Mouse (Mus musculus): ENCODE measurements around the gene Aspdh. TPM values are rescaled to one million over a fixed set of nuclear protein-coding genes. Genes with fewer than 3 reads are reported as not detected.

Gene Aspdh
- polyA plus RNA-seq (2012; rRNA removed), result 0.24 and 0.50 TPM in 2 replicates

DNA sequence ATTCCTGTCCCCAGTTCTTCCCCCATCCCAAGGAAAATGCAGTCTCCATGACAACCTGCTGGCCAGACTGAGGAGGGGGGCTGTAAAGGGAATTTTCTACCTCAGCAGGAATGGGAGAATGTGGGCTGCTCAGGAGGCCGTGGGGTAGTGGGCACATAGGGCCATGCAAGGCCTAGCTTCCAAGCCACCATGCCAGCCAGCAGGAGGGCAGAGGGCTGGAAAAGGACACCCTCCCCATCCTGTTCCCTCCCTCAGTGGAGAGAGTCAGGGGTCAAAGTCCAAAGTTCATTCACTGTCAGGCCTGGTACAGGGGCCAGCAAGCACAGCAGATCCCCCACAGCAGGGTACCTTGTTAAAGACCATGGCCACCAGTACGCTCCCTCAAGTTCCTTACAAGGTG, at the start of gene Aspdh:
Gene Aspdh (plus strand): TSS at position 281 of the 400 bp plus-strand sequence.
- no peak for DNase-seq
- TF ChIP-seq POLR2A (IDR thresholded peaks at IDR 0.05; ENCODE audit: borderline replicate concordance, extremely low read depth, low read depth, low read length) (no peak), CTCF (IDR thresholded peaks at IDR 0.05; ENCODE audit: insufficient read depth, low read length) (no peak)
- Histone ChIP-seq H3K4me3 (replicated peaks; ENCODE audit: extremely low read depth, low read depth, low read length) (no peak within 1 kb of the TSS), H3K4me1 (ENCODE audit: control insufficient read depth, insufficient read depth, low read length) (peaks cover 8% of the 10 kb centered on the region)
- WGBS, result 76% methylated on average over 2 of the region's 2 CpGs

- 20% methylated on average over 8 of the region's 8 CpGs for WGBS
- TF ChIP-seq CTCF (IDR thresholded peaks at IDR 0.05; ENCODE audit: insufficient read depth, low read length), result no peak
- TF ChIP-seq POLR2A (IDR thresholded peaks at IDR 0.05; ENCODE audit: borderline replicate concordance, extremely low read depth, low read depth, low read length), result no peak
- DNase-seq, result no peak
- H3K4me3 ChIP-seq (replicated peaks; ENCODE audit: extremely low read depth, low read depth, low read length), result no peak overlapping the region
- no peaks in the 10 kb centered on the region for H3K4me1 ChIP-seq (ENCODE audit: control insufficient read depth, insufficient read depth, low read length)
Observed at GRCm38 (mm10) chr7:44427666-44428065, 37.5 kb upstream of the Aspdh start.

GRCm38 (mm10) chr7:44428171-44428950, 36.8 kb upstream of the Aspdh start:
- TF ChIP-seq CTCF (IDR thresholded peaks at IDR 0.05; ENCODE audit: insufficient read depth, low read length) (no peak), POLR2A (IDR thresholded peaks at IDR 0.05; ENCODE audit: borderline replicate concordance, extremely low read depth, low read depth, low read length) (no peak)
- no peak for DNase-seq
- H3K4me3 ChIP-seq (replicated peaks; ENCODE audit: extremely low read depth, low read depth, low read length), result no peak overlapping the region
- 6% methylated on average over 20 of the region's 38 CpGs for WGBS
- H3K4me1 ChIP-seq (ENCODE audit: control insufficient read depth, insufficient read depth, low read length), result no peaks in the 10 kb centered on the region

- Histone ChIP-seq H3K4me3 (replicated peaks; ENCODE audit: extremely low read depth, low read depth, low read length) (no peak within 1 kb of the TSS), H3K4me1 (ENCODE audit: control insufficient read depth, insufficient read depth, low read length) (no peaks in the 10 kb centered on the region)
- no peak for TF ChIP-seq POLR2A (IDR thresholded peaks at IDR 0.05; ENCODE audit: borderline replicate concordance, extremely low read depth, low read depth, low read length)
- TF ChIP-seq CTCF (IDR thresholded peaks at IDR 0.05; ENCODE audit: insufficient read depth, low read length), result no peak
- DNase-seq, result no peak
- WGBS, result 3% methylated on average over 61 of the region's 69 CpGs
Observed at GRCm38 (mm10) chr7:44428968-44429521, 36.1 kb upstream of the Aspdh start, which contains the start of gene Lrrc4b. Gene Lrrc4b (plus strand): TSS chr7:44429018.

DNA sequence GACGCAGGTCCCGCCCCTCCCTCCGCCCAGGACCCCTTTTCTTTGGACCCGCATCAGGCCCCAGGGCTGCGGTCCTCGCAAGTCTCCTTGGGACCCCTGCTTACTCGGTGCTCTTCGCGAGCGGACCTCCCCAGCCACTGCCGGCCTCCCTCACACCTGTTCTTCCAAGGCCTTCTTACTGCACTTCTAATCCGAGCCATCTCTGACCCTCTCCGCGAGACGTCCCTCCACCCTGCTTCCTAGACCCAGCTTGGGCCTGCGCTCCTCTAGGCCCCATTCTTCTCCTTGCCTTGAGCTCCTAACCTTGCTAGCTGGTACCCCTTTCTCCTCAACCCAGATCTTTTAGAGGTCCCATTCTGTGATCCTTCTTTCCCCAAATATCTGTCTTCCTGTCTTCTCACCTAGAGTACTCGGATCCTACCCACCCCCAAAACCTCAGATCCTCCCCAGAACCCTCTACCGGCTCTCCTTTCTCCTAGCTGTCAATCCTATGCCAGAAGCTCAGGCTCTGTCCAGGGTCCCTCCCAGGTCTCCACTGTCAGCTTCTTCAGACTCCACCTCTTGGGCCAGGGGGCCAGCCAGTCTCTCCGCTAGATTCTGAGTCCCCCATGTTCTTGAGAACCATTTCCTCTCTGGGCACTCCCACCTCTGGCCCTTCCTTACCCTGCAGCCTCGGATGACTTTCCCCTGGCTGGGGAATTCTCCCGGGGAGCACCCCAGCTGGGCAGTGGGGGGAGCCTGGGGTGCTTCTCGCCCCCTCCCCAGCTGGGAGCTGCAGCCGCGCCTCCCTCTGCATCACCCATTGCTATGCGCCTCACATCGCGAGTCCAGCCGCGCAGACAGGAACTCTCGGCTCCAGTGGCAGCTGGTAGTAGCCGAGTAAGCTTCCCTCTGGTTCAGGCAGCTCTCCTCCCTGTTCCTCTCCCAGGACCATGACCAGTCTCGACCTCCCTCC, 35.4 kb upstream of the Aspdh start:
- no peak for DNase-seq
- Histone ChIP-seq H3K4me3 (replicated peaks; ENCODE audit: extremely low read depth, low read depth, low read length) (no peak overlapping the region), H3K4me1 (ENCODE audit: control insufficient read depth, insufficient read depth, low read length) (no peaks in the 10 kb centered on the region)
- 8% methylated on average over 32 of the region's 32 CpGs for WGBS
- no peak for TF ChIP-seq CTCF (IDR thresholded peaks at IDR 0.05; ENCODE audit: insufficient read depth, low read length)
- no peak for TF ChIP-seq POLR2A (IDR thresholded peaks at IDR 0.05; ENCODE audit: borderline replicate concordance, extremely low read depth, low read depth, low read length)

- TF ChIP-seq CTCF (IDR thresholded peaks at IDR 0.05; ENCODE audit: insufficient read depth, low read length) (no peak), POLR2A (IDR thresholded peaks at IDR 0.05; ENCODE audit: borderline replicate concordance, extremely low read depth, low read depth, low read length) (no peak)
- WGBS, result 63% methylated on average over 6 of the region's 6 CpGs
- Histone ChIP-seq H3K4me3 (replicated peaks; ENCODE audit: extremely low read depth, low read depth, low read length) (no peak overlapping the region), H3K4me1 (ENCODE audit: control insufficient read depth, insufficient read depth, low read length) (no peaks in the 10 kb centered on the region)
- no peak for DNase-seq
Observed at GRCm38 (mm10) chr7:44432550-44432949, 32.6 kb upstream of the Aspdh start.

DNA sequence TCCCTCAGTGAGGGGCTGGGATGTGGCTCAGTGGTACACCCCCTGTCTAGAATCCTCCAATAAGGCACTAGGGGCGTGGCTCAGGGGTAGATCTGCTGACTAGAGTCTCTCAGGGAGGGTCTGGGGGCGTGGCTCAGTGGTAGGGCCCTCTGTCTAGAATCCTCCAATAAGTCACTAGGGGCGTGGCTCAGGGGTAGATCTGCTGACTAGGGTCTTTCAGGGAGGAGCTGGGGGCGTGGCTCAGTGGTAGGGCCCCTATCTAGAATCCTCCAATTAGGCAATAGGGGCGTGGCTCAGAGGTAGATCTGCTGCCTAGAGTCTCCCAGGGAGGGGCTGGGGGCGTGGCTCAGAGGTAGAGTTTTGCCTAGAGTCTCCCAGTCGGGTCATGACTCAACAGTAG, 31.8 kb upstream of the Aspdh start:
- 12% methylated on average over 7 of the region's 7 CpGs for WGBS
- no peak for DNase-seq
- Histone ChIP-seq H3K4me3 (replicated peaks; ENCODE audit: extremely low read depth, low read depth, low read length) (no peak overlapping the region), H3K4me1 (ENCODE audit: control insufficient read depth, insufficient read depth, low read length) (no peaks in the 10 kb centered on the region)
- no peak for TF ChIP-seq POLR2A (IDR thresholded peaks at IDR 0.05; ENCODE audit: borderline replicate concordance, extremely low read depth, low read depth, low read length)
- TF ChIP-seq CTCF (IDR thresholded peaks at IDR 0.05; ENCODE audit: insufficient read depth, low read length), result no peak

GRCm38 (mm10) chr7:44434089-44434488, 31.1 kb upstream of the Aspdh start:
- no peaks in the 10 kb centered on the region for H3K4me1 ChIP-seq (ENCODE audit: control insufficient read depth, insufficient read depth, low read length)
- H3K4me3 ChIP-seq (replicated peaks; ENCODE audit: extremely low read depth, low read depth, low read length), result no peak overlapping the region
- no peak for DNase-seq
- TF ChIP-seq POLR2A (IDR thresholded peaks at IDR 0.05; ENCODE audit: borderline replicate concordance, extremely low read depth, low read depth, low read length) (no peak), CTCF (IDR thresholded peaks at IDR 0.05; ENCODE audit: insufficient read depth, low read length) (no peak)
- WGBS, result 64% methylated on average over 9 of the region's 9 CpGs

GRCm38 (mm10) chr7:44435796-44436195, 29.4 kb upstream of the Aspdh start:
- H3K4me1 ChIP-seq (ENCODE audit: control insufficient read depth, insufficient read depth, low read length), result no peaks in the 10 kb centered on the region
- no peak for DNase-seq
- WGBS, result 67% methylated on average over 5 of the region's 5 CpGs
- H3K4me3 ChIP-seq (replicated peaks; ENCODE audit: extremely low read depth, low read depth, low read length), result no peak overlapping the region
- TF ChIP-seq POLR2A (IDR thresholded peaks at IDR 0.05; ENCODE audit: borderline replicate concordance, extremely low read depth, low read depth, low read length) (no peak), CTCF (IDR thresholded peaks at IDR 0.05; ENCODE audit: insufficient read depth, low read length) (no peak)
